Mouse (Mus musculus) G1E-ER4 (cell line): Measurements from ENCODE around the gene Ftl1. TPM values are rescaled to one million over a fixed set of nuclear protein-coding genes. Genes with fewer than 3 reads are reported as not detected.
A peak's percentile ranks its signal among the peaks of the same experiment; 100 is the strongest.

Experiments used
- GATA1 ChIP-seq: IDR thresholded peaks from one replicate; pipeline ENCODE4 v1.8.0; 2012; ENCODE audit warnings: low read length, inconsistent platforms
- polyA plus RNA-seq: library from polyadenylated mRNA; stranded (reverse); fragments of >175 nt; gene quantifications from 2 replicates; pipeline ENCODE4 v1.2.3, GENCODE M21; 2012

The Ftl1 gene
- polyA plus RNA-seq, 1 experiment: 12,759 TPM

DNA sequence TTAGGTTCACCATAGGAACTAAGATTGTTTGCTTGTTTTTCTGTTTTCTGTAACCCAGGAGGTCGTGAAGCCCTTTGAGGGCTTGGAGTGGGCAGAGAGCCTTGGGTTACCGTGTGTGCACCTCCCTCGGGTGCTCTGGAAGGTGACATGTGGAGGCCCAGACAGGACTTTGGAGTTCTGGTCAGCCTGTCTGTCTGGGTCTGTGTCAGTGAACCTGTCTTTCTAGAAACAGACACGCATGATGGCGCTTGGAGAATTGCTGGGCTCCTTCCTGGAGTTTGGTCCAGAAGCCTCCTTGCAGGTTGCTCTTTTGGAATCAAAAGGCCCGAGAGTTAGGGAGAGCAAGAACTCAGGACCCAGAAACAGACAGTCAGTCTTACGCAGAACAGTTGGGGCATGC is 693 bp upstream of the Ftl1 start:
- no peak for TF ChIP-seq GATA1

GRCm38 (mm10) chr7:45458748-45459563 is 728 bp downstream of the Ftl1 start:
- no peak for TF ChIP-seq GATA1

GRCm38 (mm10) chr7:45457204-45458060 is 2.3 kb downstream of the Ftl1 start:
- no peak for TF ChIP-seq GATA1

GRCm38 (mm10) chr7:45456721-45457203 is 2.9 kb downstream of the Ftl1 start:
- TF ChIP-seq GATA1: no peak

DNA sequence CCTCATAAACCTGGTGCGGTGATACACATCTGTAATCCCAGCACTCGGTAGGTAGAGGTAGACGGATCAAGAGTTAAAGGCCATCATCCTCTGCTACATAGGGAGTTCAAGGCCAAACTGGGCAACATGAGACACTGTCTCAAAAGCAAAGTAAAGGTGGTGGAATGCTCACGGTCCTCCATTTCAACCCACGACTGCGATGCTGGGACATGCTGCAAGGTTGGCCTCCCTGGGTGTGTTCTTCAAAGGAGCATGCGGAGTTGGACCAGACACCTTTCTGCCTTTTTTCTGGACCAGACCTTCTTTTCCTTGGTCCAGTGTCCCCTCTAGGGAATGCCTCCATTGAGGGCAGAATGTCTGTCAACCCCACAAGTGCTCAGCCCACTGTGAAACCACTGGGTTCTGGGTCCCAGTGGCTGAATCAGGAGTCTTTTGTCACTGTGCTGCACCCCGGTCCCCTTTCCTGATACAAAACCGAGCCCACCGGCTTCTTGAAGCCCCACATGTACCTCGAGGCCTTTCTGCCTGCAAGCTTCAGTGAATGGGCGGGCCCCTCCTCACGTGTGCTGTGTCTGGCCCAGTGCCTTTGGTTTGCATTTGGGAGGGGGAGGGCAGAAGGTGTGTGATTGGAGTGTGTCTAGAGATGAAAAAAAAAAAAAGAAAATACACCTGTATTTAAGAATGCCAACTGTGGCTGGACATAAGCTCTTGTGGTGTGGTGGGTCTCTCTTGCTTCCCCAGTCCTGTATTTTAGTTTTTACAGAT is 3.6 kb downstream of the Ftl1 start:
- TF ChIP-seq GATA1: no peak

DNA sequence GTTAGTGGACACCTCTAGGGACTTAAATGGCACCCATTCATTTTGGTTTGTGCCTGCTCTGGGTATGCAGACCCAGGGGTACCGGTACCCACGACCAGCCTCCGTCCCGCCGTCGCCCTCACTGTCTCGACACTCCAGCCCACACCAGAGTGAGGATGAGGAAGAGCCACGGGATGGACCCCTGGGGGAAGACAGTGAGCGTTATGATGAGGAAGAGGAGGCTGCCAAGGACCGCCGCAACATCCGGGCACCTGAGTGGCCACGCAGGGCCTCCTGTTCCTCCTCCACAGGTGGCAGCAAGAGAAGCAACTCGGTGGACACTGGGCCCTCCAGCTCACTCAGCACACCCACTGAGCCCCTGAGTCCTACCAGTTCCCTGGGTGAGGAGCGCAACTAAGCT is 4.7 kb downstream of the Ftl1 start:
- TF ChIP-seq GATA1: no peak

DNA sequence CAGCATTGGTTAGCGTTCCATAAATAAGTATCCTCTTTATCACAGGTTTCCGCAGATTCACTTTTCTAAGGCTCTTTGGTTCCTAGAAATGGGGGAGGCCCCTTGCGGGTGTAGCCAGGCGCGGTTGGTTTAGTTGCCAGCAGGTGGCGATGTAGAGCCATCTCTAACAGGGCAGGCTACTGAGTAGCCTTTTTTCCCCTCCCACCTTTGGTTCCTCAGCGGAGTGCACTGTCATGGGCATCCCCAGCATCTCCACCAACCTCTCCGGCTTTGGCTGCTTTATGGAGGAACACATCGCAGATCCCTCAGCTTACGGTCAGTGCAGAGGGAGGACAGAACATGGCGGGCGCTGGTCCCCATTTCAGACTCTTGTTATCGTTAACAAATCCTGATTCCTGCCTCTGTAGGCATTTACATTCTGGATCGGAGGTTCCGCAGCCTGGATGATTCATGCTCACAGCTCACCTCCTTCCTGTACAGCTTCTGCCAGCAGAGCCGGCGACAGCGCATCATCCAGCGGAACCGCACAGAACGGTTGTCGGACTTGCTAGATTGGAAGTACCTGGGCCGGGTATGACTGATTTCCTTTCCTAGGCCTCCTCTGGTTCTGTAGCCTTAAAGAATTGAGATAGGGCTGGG is 8.2 kb downstream of the Ftl1 start:
- TF ChIP-seq GATA1: no peak

GRCm38 (mm10) chr7:45449974-45450373 is 9.7 kb downstream of the Ftl1 start:
- TF ChIP-seq GATA1: no peak

DNA sequence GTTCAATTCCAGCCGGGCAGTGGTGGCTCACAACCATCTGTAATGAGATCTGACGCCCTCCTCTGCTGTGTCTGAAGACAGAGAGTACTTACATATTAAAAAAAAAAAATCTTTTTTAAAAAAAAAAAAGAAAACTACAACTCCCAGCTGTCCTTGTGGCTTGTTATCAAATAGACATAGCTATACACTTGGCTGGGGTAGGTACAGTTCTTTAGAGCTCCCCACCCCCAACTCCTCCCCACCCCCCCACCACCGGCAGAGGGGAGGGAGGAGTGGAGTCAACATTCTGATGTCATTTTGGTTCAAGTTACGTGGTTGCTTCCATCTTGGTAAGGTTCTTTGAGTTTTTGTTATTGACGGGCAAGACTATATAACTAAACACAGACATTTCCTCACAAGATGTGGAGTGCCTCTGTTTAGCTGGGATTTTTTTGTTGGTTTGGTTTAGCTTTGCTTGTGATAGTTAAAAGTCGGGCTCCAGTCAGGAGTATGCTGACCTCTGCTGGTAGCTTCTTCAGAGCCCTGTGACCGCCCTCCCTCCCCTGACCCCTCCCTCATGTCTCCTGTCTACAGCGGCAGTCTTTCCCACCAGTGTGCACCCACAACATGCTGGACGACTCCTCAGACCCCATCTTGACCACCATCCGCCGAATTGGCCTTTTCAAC is 12.2 kb downstream of the Ftl1 start:
- TF ChIP-seq GATA1: no peak

- no peak for TF ChIP-seq GATA1
These were observed 13.1 kb downstream of the Ftl1 start for GRCm38 (mm10) chr7:45446589-45446988.

- TF ChIP-seq GATA1: peak; percentile 88
These were observed 15.9 kb downstream of the Ftl1 start for GRCm38 (mm10) chr7:45443526-45444420.

- no peak for TF ChIP-seq GATA1
These were observed 22.0 kb downstream of the Ftl1 start, which contains the start of gene Ruvbl2 for GRCm38 (mm10) chr7:45437521-45438276. Gene Ruvbl2, minus strand, starts transcription at chr7:45438096.

GRCm38 (mm10) chr7:45437046-45437445 is 22.6 kb downstream of the Ftl1 start:
- TF ChIP-seq GATA1: no peak
